Mouse (Mus musculus) embryonic facial prominence, embryonic 11.5 days (tissue): Measurements from ENCODE around the gene Stox2. TPM values are rescaled to one million over a fixed set of nuclear protein-coding genes. Genes with fewer than 3 reads are reported as not detected.

ENCODE experiments used
- ATAC-seq: fragments of 200-750 bp; cut with Nextera tagmentation; replicated peaks from 2 replicates; pipeline ENCODE4 v1.8.0; 2017; ENCODE audit warnings: low read depth; ENCODE audit not compliant: insufficient number of reproducible peaks, low FRiP score, low TSS enrichment
- DNase-seq: peaks from one replicate; pipeline ENCODE4 v3.0.0-alpha.2; 2015; ENCODE audit warnings: low spot score
- H3K27ac ChIP-seq: fragments of 300-500 bp; sonication (generic); replicated peaks from 2 replicates; pipeline ENCODE4 v1.5.1; 2014; ENCODE audit warnings: mild to moderate bottlenecking, low read depth, low read length, control low read depth
- H3K27me3 ChIP-seq: fragments of 300-500 bp; sonication (generic); 2 replicates; pipeline ENCODE4 v1.6.1; 2014; ENCODE audit warnings: mild to moderate bottlenecking, low read length, moderate library complexity, mixed read lengths; ENCODE audit not compliant: control insufficient read depth, insufficient read depth
- H3K36me3 ChIP-seq: fragments of 300-500 bp; sonication (generic); replicated peaks from 2 replicates; pipeline ENCODE4 v1.6.1; 2014; ENCODE audit warnings: low read depth, mild to moderate bottlenecking, low read length, moderate library complexity, mixed read lengths; ENCODE audit not compliant: control insufficient read depth, insufficient read depth
- H3K4me1 ChIP-seq: fragments of 300-500 bp; sonication (generic); 2 replicates; pipeline ENCODE4 v1.6.1; 2014; ENCODE audit warnings: low read length, mixed read lengths; ENCODE audit not compliant: control insufficient read depth, insufficient read depth
- H3K4me2 ChIP-seq: fragments of 300-500 bp; sonication (generic); 2 replicates; pipeline ENCODE4 v1.6.1; 2014; ENCODE audit warnings: low read depth, mild to moderate bottlenecking, control low read depth, low read length, moderate library complexity
- H3K4me3 ChIP-seq: fragments of 300-500 bp; sonication (generic); 2 replicates; pipeline ENCODE4 v1.5.1; 2014; ENCODE audit warnings: low read depth, low read length, control low read depth
- H3K9ac ChIP-seq: fragments of 300-500 bp; sonication (generic); replicated peaks from 2 replicates; pipeline ENCODE4 v1.6.1; 2014; ENCODE audit warnings: mild to moderate bottlenecking, control low read depth, low read length
- H3K9me3 ChIP-seq: fragments of 300-500 bp; sonication (generic); replicated peaks from 2 replicates; pipeline ENCODE4 v1.6.1; 2016; ENCODE audit warnings: mild to moderate bottlenecking, low read length, inconsistent platforms, mixed read lengths; ENCODE audit not compliant: control insufficient read depth
- WGBS: fragments of 180-500 bp; shearing (Covaris S2); extraction: QIAGEN DNeasy Blood & Tissue Kit; methylation state at CpG from one replicate; pipeline ENCODE4 v1.1.7; 2014; 5-methylcytosine and 5-hydroxymethylcytosine counted together
- polyA plus RNA-seq: library from polyadenylated mRNA; unstranded; fragments of >200 nt; fragmentation: Nextera tagmentation; extraction: Ambion mirVana; gene quantifications from 2 replicates; pipeline ENCODE4 v1.2.1, GENCODE M21; 2014

The Stox2 gene
- polyA plus RNA-seq, 1 experiment from 2014 or later: 15.8 TPM

DNA sequence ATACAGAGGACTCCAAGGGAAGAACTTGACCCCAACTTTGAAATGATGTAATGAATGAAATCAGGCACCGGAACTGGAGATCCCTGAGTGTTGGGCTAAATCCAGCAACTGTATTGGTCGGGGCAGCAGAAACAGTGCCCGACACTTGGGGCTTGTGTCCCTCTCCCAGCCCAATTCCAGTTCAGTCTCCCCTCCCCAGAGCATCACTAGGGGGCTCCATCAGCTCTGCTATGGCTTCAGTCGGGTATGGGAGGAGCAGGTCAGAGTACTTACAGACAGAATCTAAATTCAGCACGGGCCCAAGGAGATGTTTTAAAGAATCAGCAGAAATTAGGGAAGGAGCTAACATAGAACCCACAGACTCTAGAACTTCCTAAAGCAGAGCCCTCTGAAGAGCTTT is 240.7 kb downstream of the Stox2 start:
- WGBS: 90% methylated on average over 5 of the region's 5 CpGs
- no peak overlapping the region for H3K9ac ChIP-seq
- H3K9me3 ChIP-seq: no peaks in the 10 kb centered on the region
- no peak overlapping the region for H3K4me2 ChIP-seq
- DNase-seq (no peak), ATAC-seq (no peak)
- no peak overlapping the region for H3K27ac ChIP-seq
- H3K36me3 ChIP-seq: peaks cover 3% of the 10 kb centered on the region; the same call in 1 of the 2 replicates
- H3K4me1 ChIP-seq: no peaks in the 10 kb centered on the region
- H3K27me3 ChIP-seq: no peaks in the 10 kb centered on the region
- H3K4me3 ChIP-seq: no peak overlapping the region

DNA sequence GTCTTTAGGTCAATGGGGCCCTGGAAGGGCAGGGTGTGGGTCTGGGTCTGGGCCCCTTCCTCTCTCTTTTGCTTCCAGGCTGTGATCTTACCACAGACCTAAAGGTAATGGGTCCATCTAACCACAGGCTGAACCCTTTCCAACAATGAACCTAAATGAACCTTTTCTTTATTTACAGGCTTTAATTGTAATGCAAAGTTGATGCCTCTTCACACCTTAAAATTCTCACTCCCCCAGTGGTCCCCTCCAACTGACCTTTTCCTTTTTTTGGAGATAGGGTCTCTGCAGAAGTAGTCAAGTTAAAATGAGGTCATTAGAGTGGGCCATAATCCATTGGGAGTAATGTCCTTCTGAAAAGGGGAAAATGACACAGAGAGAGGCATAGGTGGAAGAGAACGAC is 249.8 kb downstream of the Stox2 start:
- DNase-seq (no peak), ATAC-seq (no peak)
- Histone ChIP-seq H3K36me3 (peaks cover 24% of the 10 kb centered on the region), H3K4me1 (no peaks in the 10 kb centered on the region), H3K4me3 (no peak overlapping the region), H3K4me2 (no peak overlapping the region), H3K27me3 (no peaks in the 10 kb centered on the region), H3K9me3 (no peaks in the 10 kb centered on the region), H3K27ac (no peak overlapping the region), H3K9ac (no peak overlapping the region)
- 94% methylated on average over 1 of the region's 1 CpGs for WGBS

DNA sequence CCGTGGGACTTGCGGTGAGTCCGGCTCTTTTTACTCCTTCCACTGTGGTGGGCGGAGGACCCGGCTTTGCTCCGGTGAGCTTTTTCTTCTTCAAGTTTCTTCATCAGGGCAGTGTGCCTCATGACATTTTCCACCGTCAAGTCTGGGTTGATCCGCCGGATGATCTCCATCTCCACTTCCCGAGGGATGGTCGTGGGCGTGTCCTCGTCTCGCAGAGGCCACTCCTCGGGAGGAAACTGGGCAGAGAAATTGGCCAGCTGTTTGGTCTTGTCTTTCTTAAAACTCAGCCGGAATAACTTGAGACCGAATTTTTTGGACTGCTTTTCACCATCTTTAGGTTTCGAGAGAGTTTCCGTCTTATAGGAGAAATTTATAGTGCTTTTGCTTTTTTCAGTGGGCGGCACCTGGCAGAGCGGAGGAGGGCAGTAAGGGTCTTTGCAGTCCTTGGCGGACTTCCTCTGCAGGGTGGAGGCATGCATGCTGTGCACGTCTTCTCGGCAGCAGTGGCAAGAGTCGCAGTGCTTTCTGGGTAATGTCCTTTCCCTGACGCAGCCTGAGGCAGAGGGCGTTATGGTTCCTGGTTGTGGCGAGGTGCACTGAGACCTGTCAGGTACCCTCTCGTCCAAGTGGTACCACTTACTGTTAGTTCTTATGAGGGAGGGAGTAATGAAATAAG is 252.7 kb downstream of the Stox2 start:
- H3K4me1 ChIP-seq: no peaks in the 10 kb centered on the region
- no peak for DNase-seq
- no peak overlapping the region for H3K4me2 ChIP-seq
- no peak overlapping the region for H3K9ac ChIP-seq
- H3K27ac ChIP-seq: no peak overlapping the region
- no peak for ATAC-seq
- H3K9me3 ChIP-seq: no peaks in the 10 kb centered on the region
- 93% methylated on average over 29 of the region's 29 CpGs for WGBS
- no peaks in the 10 kb centered on the region for H3K27me3 ChIP-seq
- H3K36me3 ChIP-seq: peaks cover 21% of the 10 kb centered on the region
- H3K4me3 ChIP-seq: no peak overlapping the region

DNA sequence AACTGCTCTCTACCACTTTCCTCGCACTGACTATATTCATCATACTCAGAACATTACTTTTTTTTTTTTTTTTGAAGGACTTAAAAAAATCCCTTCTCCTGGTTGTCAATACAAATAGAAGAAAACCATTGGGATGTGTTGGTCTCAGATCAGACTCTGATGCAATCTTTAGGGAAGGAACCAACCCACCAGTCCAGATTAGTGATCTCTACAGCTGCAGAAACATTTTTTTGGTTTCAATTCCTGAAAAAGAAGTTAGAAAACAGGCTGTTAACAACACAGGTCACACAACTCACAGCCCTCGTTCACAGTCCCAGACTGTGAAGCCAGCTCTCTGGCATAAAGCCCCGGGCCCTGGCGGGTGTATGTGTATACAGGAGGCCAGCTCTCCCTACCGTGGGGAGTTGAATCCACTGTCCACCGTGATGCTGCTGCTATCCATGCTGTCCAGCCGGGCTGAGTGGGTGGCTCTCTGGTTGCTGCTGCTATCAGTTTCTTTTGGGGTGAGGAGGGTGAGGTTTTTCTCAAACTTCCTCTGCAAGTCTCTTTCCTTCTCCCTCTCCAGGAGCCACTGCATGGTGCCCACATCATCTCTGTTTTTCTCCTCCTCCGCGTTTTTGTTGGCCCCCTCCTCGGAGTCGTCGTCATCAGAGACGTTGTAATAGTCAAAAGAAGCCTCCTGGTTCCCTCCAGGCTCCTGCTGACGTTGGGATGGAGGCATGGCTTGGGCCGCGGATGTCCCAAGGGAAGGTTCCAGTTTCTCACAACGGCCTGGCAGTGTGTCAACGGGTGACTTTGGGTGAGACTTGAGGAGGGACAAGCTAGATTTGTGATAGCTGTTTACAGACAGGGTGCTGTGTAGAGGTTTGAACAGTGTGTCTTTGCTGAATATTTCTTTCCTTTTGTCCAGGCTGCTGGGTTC is 254.5 kb downstream of the Stox2 start:
- Histone ChIP-seq H3K4me1 (no peaks in the 10 kb centered on the region), H3K4me3 (no peak overlapping the region), H3K27ac (no peak overlapping the region), H3K9me3 (no peaks in the 10 kb centered on the region), H3K4me2 (no peak overlapping the region), H3K36me3 (peaks cover 21% of the 10 kb centered on the region), H3K27me3 (no peaks in the 10 kb centered on the region), H3K9ac (no peak overlapping the region)
- DNase-seq (no peak), ATAC-seq (no peak)
- 92% methylated on average over 18 of the region's 18 CpGs for WGBS

DNA sequence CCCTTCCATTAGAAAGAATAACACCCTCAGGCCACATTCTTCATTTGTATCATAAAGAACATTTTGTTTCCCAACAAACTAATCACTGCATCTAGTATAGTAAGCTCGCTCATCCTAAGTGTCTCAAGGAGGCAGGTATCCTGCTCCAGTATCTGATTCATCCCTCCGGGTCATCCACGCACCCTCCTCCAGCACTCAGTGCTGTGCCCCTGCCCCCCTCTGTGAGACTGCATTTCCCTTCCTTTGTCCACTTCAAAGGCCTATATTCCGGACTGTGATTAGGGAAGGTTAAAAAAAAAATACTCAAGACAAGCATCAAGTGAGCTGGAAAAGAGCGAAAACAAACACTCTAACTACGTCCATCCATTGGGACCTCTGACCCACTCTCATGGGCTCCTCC is 260.8 kb downstream of the Stox2 start:
- DNase-seq: no peak
- Histone ChIP-seq H3K27ac (no peak overlapping the region), H3K9me3 (0 out of 2 replicates have a peak, but pooled peaks cover 2% of the 10 kb centered on the region), H3K9ac (no peak overlapping the region), H3K4me2 (no peak overlapping the region), H3K4me3 (no peak overlapping the region), H3K4me1 (no peaks in the 10 kb centered on the region), H3K36me3 (peaks cover 3% of the 10 kb centered on the region; the same call in 1 of the 2 replicates), H3K27me3 (no peaks in the 10 kb centered on the region)
- no peak for ATAC-seq
- 54% methylated on average over 6 of the region's 6 CpGs for WGBS

DNA sequence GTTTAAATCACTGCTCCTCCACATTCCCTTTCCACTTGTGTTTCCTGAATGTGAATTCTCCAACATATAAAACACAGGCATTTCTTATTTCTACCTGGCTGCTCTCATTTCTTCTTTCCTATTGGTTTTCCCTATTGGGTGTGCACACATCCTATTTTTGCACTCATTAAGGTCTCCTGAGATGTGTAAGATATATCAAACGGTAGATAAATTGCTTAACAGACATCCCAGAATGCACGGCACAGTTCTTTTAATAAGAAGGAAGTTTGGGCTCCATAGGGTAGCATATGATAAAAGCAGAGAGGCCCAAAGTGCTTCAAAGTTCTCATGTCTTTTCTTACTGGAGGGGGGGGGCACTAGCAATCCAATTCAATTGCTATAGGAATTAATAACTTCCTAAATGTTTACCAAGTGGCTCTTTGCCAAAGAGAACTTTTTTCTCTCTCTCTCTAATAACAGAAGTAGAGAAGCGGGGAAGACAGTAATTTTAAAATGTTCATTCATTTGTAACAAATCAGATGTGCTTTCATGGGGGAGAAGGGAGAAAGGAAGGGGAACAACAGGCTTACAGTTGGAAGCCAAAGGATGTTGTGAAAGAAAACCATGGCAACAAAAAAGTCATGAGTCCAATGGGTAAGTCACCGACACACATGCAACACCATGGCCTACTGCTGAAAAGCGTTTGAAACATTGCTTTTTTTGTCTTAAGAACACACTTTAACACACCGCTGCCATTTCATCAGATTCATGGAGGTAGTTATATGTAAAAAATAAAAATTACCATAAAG is 263.2 kb downstream of the Stox2 start:
- Histone ChIP-seq H3K27ac (no peak overlapping the region), H3K9ac (no peak overlapping the region), H3K4me3 (no peak overlapping the region), H3K36me3 (peaks cover 3% of the 10 kb centered on the region; the same call in 1 of the 2 replicates), H3K4me2 (no peak overlapping the region), H3K4me1 (no peaks in the 10 kb centered on the region), H3K27me3 (no peaks in the 10 kb centered on the region), H3K9me3 (0 out of 2 replicates have a peak, but pooled peaks cover 2% of the 10 kb centered on the region)
- 91% methylated on average over 6 of the region's 6 CpGs for WGBS
- DNase-seq (no peak), ATAC-seq (no peak)

DNA sequence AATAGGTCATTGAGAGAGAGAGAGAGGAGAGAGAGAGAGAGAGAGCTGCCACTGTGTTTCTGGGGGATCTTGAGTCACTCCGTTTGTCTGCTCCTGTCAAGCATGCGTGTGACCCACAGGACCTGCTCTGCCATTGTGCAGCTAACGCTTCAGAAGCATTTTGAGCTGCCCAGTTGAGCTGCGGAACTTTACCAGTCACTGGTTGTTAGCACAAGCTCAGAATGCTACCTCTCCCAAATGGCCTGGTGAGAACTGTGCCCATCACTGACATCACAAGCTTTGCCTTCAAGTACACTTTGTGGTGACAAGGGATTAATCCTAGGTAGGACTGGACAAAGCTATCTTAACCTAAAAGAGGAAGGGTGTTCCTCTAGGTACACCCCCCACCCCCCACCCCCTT is 263.9 kb downstream of the Stox2 start:
- no peaks in the 10 kb centered on the region for H3K4me1 ChIP-seq
- no peak overlapping the region for H3K4me2 ChIP-seq
- 84% methylated on average over 4 of the region's 4 CpGs for WGBS
- 0 out of 2 replicates have a peak, but pooled peaks cover 2% of the 10 kb centered on the region for H3K9me3 ChIP-seq
- DNase-seq: no peak
- peaks cover 3% of the 10 kb centered on the region; the same call in 1 of the 2 replicates for H3K36me3 ChIP-seq
- H3K27me3 ChIP-seq: no peaks in the 10 kb centered on the region
- H3K9ac ChIP-seq: no peak overlapping the region
- H3K27ac ChIP-seq: no peak overlapping the region
- H3K4me3 ChIP-seq: no peak overlapping the region
- ATAC-seq: no peak
